Mouse (Mus musculus) brain, embryonic 14.5 days (tissue): ENCODE results near the gene Lats1. TPM values are rescaled to one million over a fixed set of nuclear protein-coding genes. Genes with fewer than 3 reads are reported as not detected.
"Not testable (repeated sequence)": the region's sequence is repeated elsewhere in the genome, so short reads cannot be mapped to it uniquely, and the experiment has no call there.

Source experiments
- DNase-seq: peaks from one replicate; pipeline ENCODE4 v3.0.0-alpha.2; 2011; ENCODE audit warnings: low read depth
- CTCF ChIP-seq: fragments of 200-500 bp; IDR thresholded peaks from 2 replicates; pipeline ENCODE4 v1.5.1; 2012; ENCODE audit warnings: inconsistent platforms, mild to moderate bottlenecking, moderate library complexity, borderline replicate concordance; ENCODE audit not compliant: insufficient read depth, insufficient read length; ENCODE audit errors: extremely low read depth
- POLR2A ChIP-seq: fragments of 200-500 bp; IDR thresholded peaks from 2 replicates; pipeline ENCODE4 v1.6.1; 2012; ENCODE audit warnings: mild to moderate bottlenecking, inconsistent platforms, borderline replicate concordance; ENCODE audit not compliant: poor library complexity, insufficient read depth, insufficient read length, severe bottlenecking; ENCODE audit errors: extremely low read depth
- polyA plus RNA-seq: library from polyadenylated mRNA; depleted of rRNA; stranded (reverse); fragments of >200 nt; gene quantifications from 2 replicates; pipeline ENCODE4 v1.2.3, GENCODE M21; 2012; rRNA removed

The Lats1 gene
- polyA plus RNA-seq, 1 experiment = 32.1 TPM

DNA sequence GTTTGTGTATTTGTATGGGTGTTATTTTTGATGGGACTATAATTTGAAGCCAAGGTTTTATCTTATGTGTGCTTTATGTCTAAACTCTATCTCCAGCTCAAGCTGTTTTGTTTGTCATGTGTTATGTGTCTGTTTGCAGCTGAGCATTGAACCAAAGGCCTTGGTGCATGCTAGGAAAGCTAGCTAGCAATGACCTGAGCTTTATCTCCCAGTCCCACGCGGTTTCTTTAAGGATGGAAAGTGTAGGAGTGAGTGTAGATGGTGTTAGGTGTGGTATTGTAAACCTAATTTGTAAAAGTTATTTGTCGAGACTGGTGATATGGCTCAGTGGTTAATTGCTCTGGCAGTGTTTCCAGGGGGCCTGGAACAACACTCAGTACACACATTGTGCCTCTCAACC is 56.9 kb downstream of the Lats1 start:
- TF ChIP-seq CTCF (no peak), POLR2A (no peak)
- DNase-seq = no peak

DNA sequence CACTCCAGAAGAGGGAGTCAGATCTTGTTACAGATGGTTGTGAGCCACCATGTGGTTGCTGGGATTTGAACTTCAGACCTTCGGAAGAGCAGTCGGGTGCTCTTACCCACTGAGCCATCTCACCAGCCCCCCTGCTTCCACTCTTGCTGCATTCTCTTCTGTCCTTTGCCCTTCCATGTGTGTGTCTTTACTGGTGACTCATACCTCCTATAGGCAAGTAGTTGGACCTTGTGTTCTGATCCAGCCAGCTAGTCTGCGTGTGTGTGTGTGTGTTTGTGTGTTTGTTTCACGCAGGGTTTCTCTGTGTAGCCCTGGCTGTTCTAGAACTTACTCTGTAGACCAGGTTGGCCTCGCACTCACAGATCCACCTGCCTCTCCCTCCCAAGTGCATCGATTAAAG is 64.5 kb downstream of the Lats1 start:
- not testable (repeated sequence) for DNase-seq

DNA sequence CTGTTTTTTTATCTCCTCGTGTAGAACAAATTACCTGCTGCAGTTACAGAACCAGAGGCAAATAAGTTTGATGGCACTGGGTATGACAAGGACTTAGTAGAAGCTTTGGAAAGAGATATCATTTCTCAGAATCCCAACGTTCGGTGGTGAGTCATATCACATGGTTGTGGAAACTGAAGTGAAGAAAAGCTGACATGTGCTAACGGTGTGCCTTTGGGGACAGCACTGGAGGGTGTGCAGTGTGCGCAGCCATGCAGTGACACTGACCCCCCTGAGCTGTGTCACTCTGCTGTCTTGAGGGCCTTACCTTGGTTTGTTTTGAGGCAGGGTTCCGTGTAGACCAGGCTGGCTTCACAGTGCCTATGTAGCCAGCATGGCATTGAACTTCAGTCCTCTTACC is 67.7 kb downstream of the Lats1 start:
- TF ChIP-seq POLR2A (no peak), CTCF (no peak)
- DNase-seq = no peak

DNA sequence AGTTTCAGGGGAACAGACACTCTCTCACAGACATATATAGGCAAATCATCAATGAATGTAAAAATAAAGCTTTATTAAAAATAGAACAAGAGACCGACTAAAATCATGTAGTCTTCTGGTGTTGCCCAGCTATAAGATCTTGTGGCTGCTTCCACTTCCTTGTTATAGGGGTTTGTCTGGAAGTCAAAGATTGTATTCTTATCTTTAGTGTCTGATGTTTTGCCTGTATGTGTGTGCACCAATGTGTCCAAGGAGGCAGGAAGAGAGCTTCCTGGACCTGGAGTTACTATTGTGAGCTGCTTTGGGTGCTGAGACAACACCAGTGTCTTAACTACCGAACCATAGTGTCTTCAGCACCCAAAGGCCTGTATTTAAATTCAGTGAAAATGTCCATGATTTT is 76.5 kb downstream of the Lats1 start:
- DNase-seq = no peak
- no peak for TF ChIP-seq POLR2A
- TF ChIP-seq CTCF = no peak

Other genes with a start within 250 kb of the Lats1 start
- gene Ulbp1, start 207.6 kb upstream of the Lats1 start, polyA plus RNA-seq = 0.81 and 1.2 TPM in 2 replicates
- 51.2 and 59.9 TPM in 2 replicates for gene Lrp11, start 91.4 kb upstream of the Lats1 start, polyA plus RNA-seq
- 25.2 and 35.0 TPM in 2 replicates for gene Nup43, start 13.7 kb upstream of the Lats1 start, polyA plus RNA-seq
- 76.2 and 79.2 TPM in 2 replicates for gene Pcmt1, start 78 bp upstream of the Lats1 start, polyA plus RNA-seq
- gene Katna1, start 44.8 kb downstream of the Lats1 start, polyA plus RNA-seq = 13.6 and 17.5 TPM in 2 replicates
- 24.4 and 26.4 TPM in 2 replicates for gene Ginm1, start 111.6 kb downstream of the Lats1 start, polyA plus RNA-seq
- gene Ppil4, start 111.7 kb downstream of the Lats1 start, polyA plus RNA-seq = 17.4 and 26.0 TPM in 2 replicates
- gene Zc3h12d, start 151.3 kb downstream of the Lats1 start, polyA plus RNA-seq = 0.11 and 0.15 TPM in 2 replicates